Mouse (Mus musculus) ES-E14 (cell line): ENCODE data around the gene Tbc1d23. TPM values are rescaled to one million over a fixed set of nuclear protein-coding genes. Genes with fewer than 3 reads are reported as not detected.

Experiments used
- DNase-seq: peaks from one replicate; pipeline ENCODE4 v3.0.0-alpha.2; 2013; ENCODE audit warnings: low read depth, low spot score
- H3K27ac ChIP-seq: 2 replicates; pipeline ENCODE4 v1.5.1; 2012; ENCODE audit warnings: low read depth, mild to moderate bottlenecking, low read length, moderate library complexity, mixed read lengths; ENCODE audit not compliant: poor library complexity, insufficient read depth, severe bottlenecking
- H3K36me3 ChIP-seq: 2 replicates; pipeline ENCODE4 v1.6.1; 2012; ENCODE audit warnings: mild to moderate bottlenecking, low read length, moderate library complexity, mixed read lengths; ENCODE audit not compliant: control insufficient read depth, poor library complexity, insufficient read depth, severe bottlenecking
- H3K4me1 ChIP-seq, 2 experiments: fragments of 150-350 bp in 1 of 2; sonication (generic) in 1 of 2; 2 replicates each; pipeline ENCODE4 v1.6.1; 2012; ENCODE audit warnings: low read length in 2 of 2, mild to moderate bottlenecking in 1 of 2, mixed read lengths in 1 of 2; ENCODE audit not compliant: control insufficient read depth in 2 of 2, insufficient read depth in 2 of 2, poor library complexity in 1 of 2
- H3K4me3 ChIP-seq, 2 experiments: fragments of 150-350 bp in 1 of 2; sonication (generic) in 1 of 2; 2 replicates each; pipeline ENCODE4 v1.5.1; 2012; ENCODE audit warnings: low read length in 2 of 2, low read depth in 1 of 2, mild to moderate bottlenecking in 1 of 2, mixed read lengths in 1 of 2; ENCODE audit not compliant: insufficient read depth in 1 of 2, poor library complexity in 1 of 2, severe bottlenecking in 1 of 2
- H3K9ac ChIP-seq: 2 replicates; pipeline ENCODE4 v1.6.1; 2012; ENCODE audit warnings: low read depth, mild to moderate bottlenecking, low read length, mixed read lengths; ENCODE audit not compliant: poor library complexity, insufficient read depth, severe bottlenecking
- H3K9me3 ChIP-seq: fragments of 150-350 bp; sonication (generic); 2 replicates; pipeline ENCODE4 v1.6.1; 2012; ENCODE audit warnings: low read depth, mild to moderate bottlenecking, low read length; ENCODE audit not compliant: control insufficient read depth, insufficient read depth
- CHD2 ChIP-seq: IDR thresholded peaks from 2 replicates; pipeline ENCODE4 v1.6.1; 2014; ENCODE audit warnings: mild to moderate bottlenecking, low read depth, low read length, inconsistent platforms
- HCFC1 ChIP-seq: IDR thresholded peaks from 2 replicates; pipeline ENCODE4 v1.6.1; 2012; ENCODE audit warnings: low read length, inconsistent platforms, borderline replicate concordance; ENCODE audit not compliant: insufficient read depth
- MAFK ChIP-seq: IDR thresholded peaks from 2 replicates; pipeline ENCODE4 v1.6.1; 2014; ENCODE audit warnings: mild to moderate bottlenecking, low read depth, low read length, inconsistent platforms; ENCODE audit not compliant: insufficient read depth
- ZC3H11A ChIP-seq: IDR thresholded peaks from 2 replicates; pipeline ENCODE4 v1.6.1; 2012; ENCODE audit warnings: low read depth, mild to moderate bottlenecking, inconsistent platforms, low read length, borderline replicate concordance
- ZNF384 ChIP-seq: IDR thresholded peaks from 2 replicates; pipeline ENCODE4 v1.6.1; 2012; ENCODE audit warnings: low read depth, low read length, inconsistent platforms
- in situ Hi-C, 2 experiments: fragments of 600-800 bp; cut with MboI; formaldehyde crosslinking; loops; one replicate each; pipeline ENCODE4 v1.15.1; 2025; ENCODE audit warnings: low sequenced_read_pairs in 2 of 2, inconsistent platforms in 1 of 2; ENCODE audit not compliant: unreplicated experiment in 2 of 2
- total RNA-seq: library from RNA; depleted of rRNA; stranded (reverse); fragments of 300-350 nt; gene quantifications from 2 replicates; pipeline ENCODE4 v1.2.3, GENCODE M21; 2012; rRNA removed

Gene Tbc1d23
- 31.1 and 38.4 TPM in 2 replicates for total RNA-seq

GRCm38 (mm10) chr16:57231089-57231936 is at the start of gene Tbc1d23:
Gene Tbc1d23, minus strand, starts transcription at chr16:57231504.
- Histone ChIP-seq H3K4me1 (peaks cover 0 to 2% of the 10 kb centered on the region in 2 experiments; a peak in 2 of 4 replicates), H3K9me3 (no peaks in the 10 kb centered on the region), H3K4me3 (peak within 1 kb of the TSS; percentile 90 to 99), H3K36me3 (no peaks in the 10 kb centered on the region), H3K27ac (peak within 1 kb of the TSS; percentile 8; the same call in 1 of the 2 replicates), H3K9ac (peak within 1 kb of the TSS; percentile 90)
- peak; percentile 99 for DNase-seq
- TF ChIP-seq MAFK = peak; percentile 3; the same call in 1 of the 2 replicates
- no peak for TF ChIP-seq CHD2
- TF ChIP-seq ZNF384 = no peak
- peak; percentile 89 for TF ChIP-seq HCFC1
- TF ChIP-seq ZC3H11A = no peak
- in situ Hi-C loops = loop anchor here in 1 of 2 experiments (25.0 kb wide), 1 partner anchor 356 kb away; no protein-coding TSS in a partner anchor

DNA sequence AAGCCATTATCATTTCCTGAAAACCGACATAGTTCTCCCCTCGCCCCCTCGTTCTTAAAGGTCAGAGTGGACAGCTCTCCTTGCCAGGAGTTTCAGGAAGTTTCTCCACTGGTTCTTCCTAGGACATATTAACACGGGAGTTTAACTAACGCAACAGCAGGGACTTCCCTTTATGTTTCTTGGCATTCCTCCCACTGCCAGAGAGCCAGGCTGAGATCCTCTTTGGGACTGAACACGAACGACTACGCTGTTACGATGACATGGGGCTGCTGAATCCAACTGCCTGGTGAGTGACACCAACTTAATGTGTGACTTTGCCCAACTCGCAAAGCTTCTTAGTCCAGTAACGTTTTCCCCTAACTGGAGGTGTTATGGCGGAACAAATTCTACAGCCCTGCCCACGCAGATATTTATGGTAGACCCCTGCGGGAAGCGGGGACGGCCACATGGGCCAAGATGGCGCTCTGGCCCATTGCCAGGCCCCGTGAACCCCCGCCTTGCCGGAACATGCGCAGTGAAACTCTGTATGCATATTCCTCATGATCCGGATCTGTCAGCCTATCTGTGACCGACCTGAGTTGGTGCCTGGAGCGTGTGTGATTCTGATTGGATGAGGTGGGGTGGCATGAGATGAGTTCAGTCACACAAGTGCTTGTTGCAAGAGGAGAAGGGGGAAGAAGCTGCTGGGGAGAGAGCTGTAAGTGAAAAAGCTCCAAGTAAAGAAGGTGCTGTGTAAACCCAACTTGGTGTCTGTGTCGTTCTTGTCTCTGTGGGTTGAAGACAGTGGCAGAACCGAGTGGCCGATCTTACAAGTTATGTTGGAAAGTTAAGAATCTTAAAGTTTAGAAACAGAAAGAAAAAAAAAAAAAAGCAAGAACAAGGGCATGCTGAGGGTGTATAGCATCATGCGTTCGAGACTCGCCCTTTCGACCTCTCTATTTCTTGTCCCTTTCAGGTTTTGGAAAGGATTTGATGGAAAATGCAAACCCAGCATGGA is 49.2 kb upstream of the Tbc1d23 start:
- in situ Hi-C loops = no loop called here
- Histone ChIP-seq H3K9ac (peak overlapping the region; percentile 9; the same call in 1 of the 2 replicates), H3K9me3 (no peaks in the 10 kb centered on the region), H3K4me3 (peak overlapping the region; percentile 38 to 45), H3K36me3 (no peaks in the 10 kb centered on the region), H3K4me1 (peaks cover 3% of the 10 kb centered on the region in 2 experiments; a peak in 2 of 4 replicates), H3K27ac (no peak overlapping the region)
- peak; percentile 52 for DNase-seq
- TF ChIP-seq HCFC1 (no peak), ZC3H11A (no peak), ZNF384 (no peak)

DNA sequence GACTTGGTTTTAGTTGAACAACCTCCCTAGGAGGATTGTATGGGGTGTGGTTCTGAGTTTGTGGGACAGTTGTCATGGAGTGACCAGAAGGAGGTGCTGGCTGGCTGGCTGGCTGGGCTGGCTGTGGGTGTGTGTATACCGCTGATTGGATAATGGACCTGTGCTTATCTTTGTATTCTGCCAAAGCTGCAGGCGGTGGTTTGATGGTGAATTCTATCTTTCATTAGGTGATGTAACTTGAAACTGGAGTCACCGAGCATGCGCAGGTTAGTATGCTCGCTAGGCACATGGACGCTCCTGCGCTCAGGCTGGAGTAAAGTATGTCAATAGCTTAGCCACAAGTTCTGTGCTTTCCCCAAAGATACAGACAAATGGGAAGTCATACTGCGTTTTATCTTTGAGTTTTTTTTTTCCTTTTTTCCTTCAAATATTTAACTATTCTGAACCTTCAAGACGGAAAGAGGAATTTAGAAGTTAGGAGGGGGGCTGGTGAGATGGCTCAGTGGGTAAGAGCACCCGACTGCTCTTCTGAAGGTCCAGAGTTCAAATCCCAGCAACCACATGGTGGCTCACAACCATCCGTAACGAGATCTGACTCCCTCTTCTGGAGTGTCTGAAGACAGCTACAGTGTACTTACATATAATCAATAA is 47.8 kb upstream of the Tbc1d23 start:
- in situ Hi-C loops = no loop called here
- DNase-seq = no peak
- H3K9me3 ChIP-seq = no peaks in the 10 kb centered on the region; the same call in 1 of the 2 replicates
- H3K9ac ChIP-seq = no peak overlapping the region
- H3K36me3 ChIP-seq = no peaks in the 10 kb centered on the region
- no peak overlapping the region for H3K27ac ChIP-seq
- H3K4me1 ChIP-seq = peaks cover 3% of the 10 kb centered on the region in 2 experiments; a peak in 2 of 4 replicates
- no peak overlapping the region for H3K4me3 ChIP-seq
- TF ChIP-seq HCFC1 (no peak), CHD2 (no peak), ZNF384 (no peak), MAFK (no peak), ZC3H11A (no peak)

DNA sequence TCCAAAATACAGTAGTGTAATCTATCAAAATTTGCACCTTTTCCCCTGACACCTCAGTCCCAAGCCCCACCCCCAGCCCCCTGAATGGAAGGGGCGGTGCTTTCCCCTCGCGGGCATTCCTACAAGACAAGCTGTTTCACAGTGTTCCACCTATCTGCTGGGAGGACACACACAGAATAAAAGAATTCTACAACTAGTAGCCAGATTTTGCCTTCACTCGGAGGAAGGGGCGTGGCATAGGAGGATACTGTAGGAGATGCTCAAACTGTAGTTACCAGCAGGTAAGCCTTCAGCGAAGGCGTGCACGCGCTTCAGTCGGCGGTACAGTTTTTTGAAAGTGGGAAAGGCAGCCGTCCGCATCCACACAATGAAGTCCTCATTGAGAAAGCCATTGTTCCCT is 38.4 kb upstream of the Tbc1d23 start:
- Histone ChIP-seq H3K9ac (no peak overlapping the region), H3K4me1 (peaks cover 0 to 2% of the 10 kb centered on the region in 2 experiments; a peak in 1 of 4 replicates), H3K4me3 (peak overlapping the region; percentile 1 to 39; a peak in 2 of 4 replicates), H3K27ac (no peak overlapping the region), H3K36me3 (no peaks in the 10 kb centered on the region), H3K9me3 (no peaks in the 10 kb centered on the region; the same call in 1 of the 2 replicates)
- in situ Hi-C loops = no loop called here
- DNase-seq = peak; percentile 25
- TF ChIP-seq CHD2 = no peak
- no peak for TF ChIP-seq ZC3H11A
- no peak for TF ChIP-seq MAFK
- no peak for TF ChIP-seq HCFC1
- no peak for TF ChIP-seq ZNF384
